Mouse (Mus musculus): Measurements from ENCODE around the gene Mdga1.

GRCm38 (mm10) chr17:29925608-29926606 is 44.0 kb downstream of the Mdga1 start:
- peak; percentile 20; the same call in 1 of the 2 replicates for TF ChIP-seq CTCF (conservative IDR thresholded peaks at IDR 0.05; ENCODE audit: low read length)
- TF ChIP-seq POU5F1 (IDR thresholded peaks at IDR 0.05; ENCODE audit: borderline replicate concordance, low read length): no peak
- TF ChIP-seq NANOG (IDR thresholded peaks at IDR 0.05; ENCODE audit: borderline replicate concordance, low read length): no peak
